Mouse (Mus musculus) retina, embryonic 14.5 days (tissue): ENCODE data around the gene Slc6a11.

ENCODE experiments used
- DNase-seq: peaks from one replicate; pipeline ENCODE4 v3.0.0-alpha.2; 2015; ENCODE audit warnings: low spot score

The Slc6a11 gene

GRCm38 (mm10) chr6:114267979-114268378 is 136.9 kb downstream of the Slc6a11 start:
- no peak for DNase-seq

DNA sequence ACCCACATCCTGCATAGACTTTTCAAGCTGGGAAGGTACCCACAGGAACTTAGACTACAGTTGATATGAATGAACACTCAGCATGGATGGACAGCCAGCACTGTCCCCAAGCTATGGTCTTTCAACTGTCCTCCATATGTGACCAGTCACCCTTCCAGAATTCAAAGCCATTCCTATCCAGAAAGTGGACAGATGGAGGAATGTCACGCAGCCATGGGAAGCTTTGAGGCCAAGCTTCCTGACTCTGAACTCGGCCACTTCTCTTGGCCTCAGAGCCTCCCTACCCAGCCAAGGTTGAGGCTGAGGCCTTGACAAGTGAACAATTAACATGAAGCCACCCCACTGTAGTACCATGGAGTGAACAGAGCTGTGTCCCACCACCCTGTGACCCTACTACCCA is 138.5 kb downstream of the Slc6a11 start:
- no peak for DNase-seq

- DNase-seq, result no peak
Observed at GRCm38 (mm10) chr6:114270799-114271198, 139.8 kb downstream of the Slc6a11 start.

GRCm38 (mm10) chr6:114272279-114272678 is 141.2 kb downstream of the Slc6a11 start:
- no peak for DNase-seq

GRCm38 (mm10) chr6:114273997-114274728 is 143.1 kb downstream of the Slc6a11 start:
- DNase-seq, result no peak

- DNase-seq, result no peak
Observed at GRCm38 (mm10) chr6:114275800-114276199, 144.8 kb downstream of the Slc6a11 start.

GRCm38 (mm10) chr6:114282469-114283277 is 151.6 kb downstream of the Slc6a11 start, which contains the start of gene Slc6a1:
Gene Slc6a1 (plus strand): TSS chr6:114282635.
- peak; percentile 86 for DNase-seq

DNA sequence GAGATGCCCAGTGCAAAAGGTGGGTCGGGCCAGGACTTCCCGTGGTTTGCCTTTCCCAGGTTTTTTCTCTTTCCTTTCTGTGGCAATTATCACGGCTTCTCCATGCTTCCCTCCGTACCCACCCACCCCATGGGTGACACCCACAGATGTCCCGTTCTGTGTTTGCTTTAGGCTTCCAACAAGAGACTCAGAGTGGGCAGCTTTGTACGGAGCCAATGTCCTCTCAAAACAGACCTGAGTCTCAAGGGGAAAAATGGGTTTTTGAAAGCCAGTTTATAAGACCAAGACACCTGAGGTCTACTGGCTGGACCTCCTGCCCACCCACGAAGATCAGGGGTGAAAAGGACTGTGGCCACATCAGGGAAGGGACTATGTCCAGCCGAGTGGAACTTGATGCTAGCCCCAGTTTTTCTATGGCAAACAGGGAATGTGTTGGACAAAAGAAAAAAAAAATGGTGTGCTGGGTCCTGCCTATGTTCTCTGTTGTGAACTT is 152.3 kb downstream of the Slc6a11 start:
- DNase-seq, result no peak

DNA sequence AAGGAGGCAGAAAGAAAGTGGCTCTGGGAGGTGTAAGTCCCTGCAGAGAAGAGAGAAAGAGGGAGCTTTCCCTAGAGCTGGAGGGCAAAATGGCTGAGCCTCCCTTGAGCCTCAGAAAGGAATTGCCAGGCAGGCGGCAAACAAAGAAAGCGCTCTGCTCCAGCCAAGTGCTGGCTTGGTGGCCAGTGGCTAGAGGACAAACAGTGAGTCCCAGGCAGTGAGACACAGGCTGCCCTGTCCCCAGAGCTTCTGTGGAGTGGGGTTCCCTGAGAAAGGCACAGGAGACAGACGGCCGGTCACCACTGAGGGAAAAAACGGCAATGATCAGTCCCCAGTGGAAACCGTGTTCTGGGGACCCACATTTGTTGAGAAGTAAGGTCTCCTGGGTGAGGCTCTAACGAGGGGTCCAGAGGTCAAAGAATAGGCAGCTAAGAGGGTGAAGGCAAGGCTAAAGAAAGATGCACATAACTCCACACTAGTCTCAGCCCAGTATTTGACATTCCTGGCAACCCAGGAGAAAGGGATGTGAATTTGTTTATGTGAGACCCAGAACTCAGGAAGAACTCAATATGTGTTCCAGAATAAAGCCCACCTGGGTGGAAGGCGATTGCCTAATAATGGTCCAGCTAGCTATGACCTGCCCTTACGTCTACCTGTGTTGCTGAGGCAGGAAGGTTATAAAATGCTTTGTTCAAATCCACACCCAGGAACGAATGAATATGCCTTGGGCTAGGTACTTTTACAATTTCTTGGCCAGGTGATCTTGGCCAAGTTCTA is 153.1 kb downstream of the Slc6a11 start:
- DNase-seq, result no peak

DNA sequence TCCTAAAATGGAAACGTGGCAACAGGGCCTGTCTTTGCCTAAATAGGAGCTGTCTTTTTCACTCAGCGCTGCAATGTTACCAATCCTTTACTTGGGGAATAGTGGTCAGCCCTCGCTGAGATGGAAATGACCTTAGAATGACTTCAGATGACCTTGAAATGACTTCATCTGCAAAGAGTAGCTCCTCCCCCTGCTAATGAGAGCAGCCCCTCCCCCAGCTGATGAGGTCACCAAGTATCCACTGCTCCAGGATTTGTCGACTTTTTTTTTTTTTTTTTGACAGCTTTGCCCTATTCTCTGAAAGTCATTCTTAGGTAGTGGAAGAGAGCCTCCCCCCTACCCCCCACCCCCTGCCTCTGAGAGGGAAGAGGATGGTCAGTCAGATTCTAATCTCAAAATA is 154.4 kb downstream of the Slc6a11 start:
- DNase-seq, result no peak

GRCm38 (mm10) chr6:114289106-114289505 is 158.1 kb downstream of the Slc6a11 start:
- no peak for DNase-seq

- DNase-seq, result peak; percentile 76
Observed at GRCm38 (mm10) chr6:114290184-114290583, 159.1 kb downstream of the Slc6a11 start.

DNA sequence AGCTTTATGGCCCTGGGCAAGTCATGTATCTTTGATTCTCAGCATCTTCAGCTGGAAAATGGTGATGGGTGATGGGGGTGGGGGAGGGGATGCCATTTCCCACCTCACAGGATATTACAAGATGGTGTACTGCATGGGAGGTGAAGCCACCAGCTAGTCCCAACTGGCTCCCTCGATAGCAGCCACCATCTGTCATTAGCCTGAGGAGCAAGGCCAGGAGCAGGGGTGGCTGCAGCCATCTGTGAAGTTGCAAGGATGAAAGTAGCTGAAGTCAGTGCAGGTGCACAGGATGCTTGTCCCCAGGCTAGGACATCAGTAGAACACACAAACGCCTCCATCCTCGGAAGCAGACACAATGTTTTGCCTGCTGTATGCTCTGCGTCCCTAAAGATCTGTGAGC is 159.9 kb downstream of the Slc6a11 start:
- no peak for DNase-seq

DNA sequence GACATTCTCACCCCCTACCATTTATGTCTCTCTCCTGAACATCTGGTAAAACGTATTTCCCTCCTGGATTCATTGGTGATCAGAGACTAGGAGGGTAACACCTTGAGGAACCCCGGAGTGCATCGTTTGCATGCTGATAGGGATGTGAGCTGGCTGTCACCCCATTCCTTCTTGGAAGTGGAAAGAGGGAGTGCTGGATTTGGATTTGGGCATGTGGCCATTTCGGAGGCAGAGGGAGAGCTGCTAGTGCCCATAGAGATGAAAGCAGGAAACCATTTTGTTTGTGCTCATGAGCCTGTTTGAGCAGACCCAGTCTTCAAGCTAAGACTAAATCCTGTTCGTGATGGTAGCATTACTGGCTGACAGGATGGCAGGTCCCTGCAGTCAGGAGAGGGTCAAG is 160.4 kb downstream of the Slc6a11 start:
- DNase-seq, result no peak

GRCm38 (mm10) chr6:114293511-114293910 is 162.5 kb downstream of the Slc6a11 start:
- DNase-seq, result no peak

DNA sequence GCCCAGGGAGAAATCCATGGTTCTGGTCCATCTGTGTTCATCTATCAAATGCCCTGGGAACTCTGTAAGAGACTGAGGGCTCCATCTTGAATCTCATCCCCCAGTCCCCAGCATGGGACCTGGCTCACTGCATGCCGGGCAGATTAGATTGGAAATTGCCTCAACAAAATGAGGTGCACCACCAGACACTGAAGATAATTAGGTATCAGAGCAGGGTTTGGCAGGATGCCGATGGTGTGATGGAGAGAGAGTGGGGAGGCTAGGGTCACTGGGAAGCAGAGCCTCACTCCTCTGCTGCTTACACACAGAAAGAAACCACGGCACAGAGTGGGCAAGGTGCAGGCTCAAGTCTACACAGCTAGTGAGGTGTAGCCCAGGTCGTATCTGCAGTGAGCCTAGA is 164.0 kb downstream of the Slc6a11 start:
- no peak for DNase-seq

- peak; percentile 71 for DNase-seq
Observed at GRCm38 (mm10) chr6:114297260-114298002, 166.4 kb downstream of the Slc6a11 start.
